Mouse (Mus musculus) myocyte (in vitro differentiated cells): ENCODE data around the gene Dlg2.

Experiments
- MAX ChIP-seq: IDR thresholded peaks from one replicate; pipeline ENCODE4 v1.6.1; 2011; ENCODE audit warnings: low read depth, mild to moderate bottlenecking, control low read depth
- POLR2A ChIP-seq: IDR thresholded peaks from one replicate; pipeline ENCODE4 v1.6.1; 2011; ENCODE audit warnings: low read depth, mild to moderate bottlenecking, control low read depth, moderate library complexity; ENCODE audit not compliant: insufficient read length

GRCm38 (mm10) chr7:92235541-92236031, 1759.1 kb downstream of the Dlg2 start:
- TF ChIP-seq MAX (no peak), POLR2A (no peak)
